Mouse (Mus musculus): Measurements from ENCODE around the gene Greb1. TPM values are rescaled to one million over a fixed set of nuclear protein-coding genes. Genes with fewer than 3 reads are reported as not detected.

The Greb1 gene
- polyA plus RNA-seq (2015; fragmentation: Nextera tagmentation; extraction: Ambion mirVana), result 3.8 and 4.3 TPM in 2 replicates

DNA sequence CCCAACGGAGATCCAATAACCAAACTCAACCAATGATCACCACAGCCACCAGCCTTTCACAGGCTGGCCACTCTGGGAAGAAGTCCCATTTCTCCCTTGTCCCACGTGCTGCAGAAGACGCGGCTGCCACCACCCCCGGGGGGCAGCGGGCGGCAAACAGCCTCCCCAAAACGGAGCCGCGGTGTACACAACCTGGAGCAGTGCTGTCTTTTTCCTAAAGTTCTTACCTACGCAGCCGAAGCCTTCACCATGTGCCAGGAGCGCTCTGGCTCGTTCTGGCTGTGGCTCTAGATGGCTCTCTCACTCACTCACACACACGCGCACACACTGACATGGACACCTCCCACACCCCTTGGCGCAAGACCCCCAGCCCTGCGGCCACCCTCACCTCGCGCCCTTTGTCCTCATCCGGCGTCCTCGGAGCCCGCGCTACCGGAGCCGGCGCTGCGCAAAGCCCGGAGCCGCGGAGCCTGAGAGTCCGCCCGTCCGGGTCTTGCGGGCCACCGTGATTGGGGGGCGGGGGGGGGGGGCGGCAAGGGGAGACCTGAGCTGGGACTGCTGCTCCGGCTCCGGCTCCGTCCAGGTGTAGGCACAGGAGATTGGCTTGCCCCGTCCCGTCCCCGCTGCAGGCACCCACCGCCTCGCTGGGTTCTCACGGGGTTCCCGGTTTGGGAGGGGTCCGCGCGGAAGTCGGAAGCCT, at the start of gene Greb1:
Gene Greb1 (minus strand): TSS at position 628 of the 700 bp plus-strand sequence.
- H3K27me3 ChIP-seq (ENCODE audit: control insufficient read depth, insufficient read depth, low read depth, low read length), result no peaks in the 10 kb centered on the region; the same call in 1 of the 2 replicates
- H3K9me3 ChIP-seq (ENCODE audit: control insufficient read depth, low read length), result no peaks in the 10 kb centered on the region
- peak within 1 kb of the TSS; percentile 53 for H3K4me3 ChIP-seq (ENCODE audit: low read length)
- peaks cover 8% of the 10 kb centered on the region for H3K4me1 ChIP-seq (replicated peaks; ENCODE audit: control insufficient read depth, insufficient read depth, low read length)
- under 1% methylated on average over 51 of the region's 53 CpGs for WGBS
- peak within 1 kb of the TSS; percentile 70 for H3K9ac ChIP-seq (ENCODE audit: low read length)
- no peak within 1 kb of the TSS for H3K27ac ChIP-seq (ENCODE audit: low read length)
- H3K36me3 ChIP-seq (ENCODE audit: control insufficient read depth, insufficient read depth, low read length), result no peaks in the 10 kb centered on the region
- H3K4me2 ChIP-seq (ENCODE audit: low read depth, low read length), result peak within 1 kb of the TSS; percentile 94
- peak; percentile 51 for ATAC-seq (ENCODE audit: low read depth)

- H3K27ac ChIP-seq (ENCODE audit: low read length), result no peak overlapping the region
- no peaks in the 10 kb centered on the region for H3K9me3 ChIP-seq (ENCODE audit: control insufficient read depth, low read length)
- no peak overlapping the region for H3K9ac ChIP-seq (ENCODE audit: low read length)
- WGBS, result 34% methylated on average over 2 of the region's 2 CpGs
- H3K4me3 ChIP-seq (ENCODE audit: low read length), result no peak overlapping the region
- H3K4me2 ChIP-seq (ENCODE audit: low read depth, low read length), result no peak overlapping the region
- ATAC-seq (ENCODE audit: low read depth), result no peak
- H3K36me3 ChIP-seq (ENCODE audit: control insufficient read depth, insufficient read depth, low read length), result no peaks in the 10 kb centered on the region
- no peaks in the 10 kb centered on the region for H3K27me3 ChIP-seq (ENCODE audit: control insufficient read depth, insufficient read depth, low read depth, low read length)
- H3K4me1 ChIP-seq (replicated peaks; ENCODE audit: control insufficient read depth, insufficient read depth, low read length), result peaks cover 17% of the 10 kb centered on the region
These were observed 49.1 kb upstream of the Greb1 start for GRCm38 (mm10) chr12:16849821-16850220.

DNA sequence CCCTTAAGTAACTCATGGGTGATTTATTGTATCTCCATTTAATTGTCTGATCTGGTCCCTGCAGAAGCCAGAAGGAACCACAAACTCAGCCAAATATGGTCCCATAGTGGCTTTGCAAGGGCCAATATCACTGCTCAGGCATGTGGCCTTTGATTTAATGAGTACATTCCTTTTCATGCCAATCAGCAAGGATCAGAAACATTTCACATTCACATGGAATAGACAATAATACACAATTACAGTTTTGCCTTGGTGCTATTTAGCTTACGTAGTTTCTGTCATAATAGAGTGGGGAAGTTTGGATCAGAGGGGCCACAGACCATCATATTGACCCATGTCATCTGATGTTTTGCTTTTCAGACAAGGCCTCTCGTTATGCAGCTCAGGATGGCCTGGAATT, 47.8 kb upstream of the Greb1 start:
- 72% methylated on average over 2 of the region's 2 CpGs for WGBS
- ATAC-seq (ENCODE audit: low read depth), result no peak
- no peak overlapping the region for H3K27ac ChIP-seq (ENCODE audit: low read length)

GRCm38 (mm10) chr12:16847204-16847792, 46.6 kb upstream of the Greb1 start:
- Histone ChIP-seq H3K9ac (ENCODE audit: low read length) (no peak overlapping the region), H3K27me3 (ENCODE audit: control insufficient read depth, insufficient read depth, low read depth, low read length) (no peaks in the 10 kb centered on the region), H3K36me3 (ENCODE audit: control insufficient read depth, insufficient read depth, low read length) (no peaks in the 10 kb centered on the region), H3K27ac (ENCODE audit: low read length) (no peak overlapping the region), H3K9me3 (ENCODE audit: control insufficient read depth, low read length) (no peaks in the 10 kb centered on the region), H3K4me1 (replicated peaks; ENCODE audit: control insufficient read depth, insufficient read depth, low read length) (peaks cover 14% of the 10 kb centered on the region), H3K4me3 (ENCODE audit: low read length) (no peak overlapping the region), H3K4me2 (ENCODE audit: low read depth, low read length) (no peak overlapping the region)
- ATAC-seq (ENCODE audit: low read depth), result peak; percentile 14; the same call in 1 of the 2 replicates
- 78% methylated on average over 4 of the region's 4 CpGs for WGBS

More for the DNA sequence above, 47.8 kb upstream of the Greb1 start:
- peaks cover 15% of the 10 kb centered on the region for H3K4me1 ChIP-seq (replicated peaks; ENCODE audit: control insufficient read depth, insufficient read depth, low read length)
- no peaks in the 10 kb centered on the region for H3K9me3 ChIP-seq (ENCODE audit: control insufficient read depth, low read length)
- H3K27me3 ChIP-seq (ENCODE audit: control insufficient read depth, insufficient read depth, low read depth, low read length), result no peaks in the 10 kb centered on the region
- H3K4me3 ChIP-seq (ENCODE audit: low read length), result no peak overlapping the region
- no peak overlapping the region for H3K9ac ChIP-seq (ENCODE audit: low read length)
- H3K4me2 ChIP-seq (ENCODE audit: low read depth, low read length), result no peak overlapping the region
- no peaks in the 10 kb centered on the region for H3K36me3 ChIP-seq (ENCODE audit: control insufficient read depth, insufficient read depth, low read length)

DNA sequence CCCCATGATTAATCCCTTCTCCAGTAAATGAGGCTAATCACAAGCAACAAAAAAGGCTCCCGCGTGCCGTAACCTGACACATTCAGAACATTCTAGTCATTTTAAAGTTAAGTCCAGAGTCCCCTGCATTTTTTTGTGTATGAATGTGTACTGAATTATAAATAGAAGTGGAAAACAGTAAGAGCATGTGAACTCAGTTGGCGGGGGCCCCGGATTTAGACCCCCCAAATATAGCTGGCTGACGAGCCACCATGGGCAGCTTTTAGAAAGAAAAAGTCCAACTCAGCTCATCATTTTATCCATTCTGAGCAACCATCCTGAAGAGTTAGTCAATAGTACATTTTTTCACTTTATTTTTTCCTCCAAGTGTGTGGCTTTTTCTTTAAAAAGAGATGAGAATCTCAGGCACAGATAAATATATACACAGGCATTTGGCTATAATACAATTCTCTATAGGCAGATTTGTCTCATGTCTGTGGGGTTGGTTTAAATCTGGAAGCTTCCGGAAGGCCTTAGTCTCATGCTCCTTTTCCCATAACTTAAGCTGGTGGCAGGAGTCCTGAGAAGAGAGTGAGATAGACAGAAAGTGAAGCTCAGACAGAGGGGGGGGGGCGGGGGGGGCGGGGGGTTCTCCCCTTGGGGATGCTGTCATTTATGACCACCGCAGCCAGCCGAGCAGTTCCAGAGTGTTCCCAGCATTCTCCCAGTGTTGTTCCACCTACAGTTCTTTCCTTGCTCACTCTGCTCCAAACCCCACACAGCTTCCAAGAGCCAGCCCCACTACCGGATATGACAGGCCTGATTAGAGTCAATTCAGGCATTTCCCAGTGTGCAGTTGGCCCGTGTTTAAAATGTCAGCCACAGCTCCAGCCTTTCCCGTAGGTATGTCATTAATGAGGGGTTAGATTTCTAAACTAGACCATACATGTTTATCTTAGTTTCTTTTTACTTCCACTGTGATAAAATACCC, 44.2 kb upstream of the Greb1 start:
- 46% methylated on average over 14 of the region's 14 CpGs for whole genome bisulfite sequencing
- Histone ChIP-seq H3K4me2 (ENCODE audit: low read depth, low read length) (no peak overlapping the region), H3K9me3 (ENCODE audit: control insufficient read depth, low read length) (no peaks in the 10 kb centered on the region), H3K27me3 (ENCODE audit: control insufficient read depth, insufficient read depth, low read depth, low read length) (no peaks in the 10 kb centered on the region), H3K4me3 (ENCODE audit: low read length) (no peak overlapping the region), H3K9ac (ENCODE audit: low read length) (no peak overlapping the region), H3K36me3 (ENCODE audit: control insufficient read depth, insufficient read depth, low read length) (no peaks in the 10 kb centered on the region), H3K4me1 (replicated peaks; ENCODE audit: control insufficient read depth, insufficient read depth, low read length) (peaks cover 10% of the 10 kb centered on the region), H3K27ac (ENCODE audit: low read length) (peak overlapping the region; percentile 68)
- peak; percentile 77 for ATAC-seq (ENCODE audit: low read depth)

- H3K9ac ChIP-seq (ENCODE audit: low read length), result no peak overlapping the region
- no peaks in the 10 kb centered on the region for H3K9me3 ChIP-seq (ENCODE audit: control insufficient read depth, low read length)
- WGBS, result 34% methylated on average over 8 of the region's 8 CpGs
- ATAC-seq (ENCODE audit: low read depth), result peak; percentile 15; the same call in 1 of the 2 replicates
- no peak overlapping the region for H3K4me2 ChIP-seq (ENCODE audit: low read depth, low read length)
- no peak overlapping the region for H3K27ac ChIP-seq (ENCODE audit: low read length)
- H3K27me3 ChIP-seq (ENCODE audit: control insufficient read depth, insufficient read depth, low read depth, low read length), result no peaks in the 10 kb centered on the region
- H3K4me3 ChIP-seq (ENCODE audit: low read length), result no peak overlapping the region
- no peaks in the 10 kb centered on the region for H3K36me3 ChIP-seq (ENCODE audit: control insufficient read depth, insufficient read depth, low read length)
- peaks cover 12% of the 10 kb centered on the region for H3K4me1 ChIP-seq (replicated peaks; ENCODE audit: control insufficient read depth, insufficient read depth, low read length)
These were observed 40.4 kb upstream of the Greb1 start for GRCm38 (mm10) chr12:16840842-16841782.

DNA sequence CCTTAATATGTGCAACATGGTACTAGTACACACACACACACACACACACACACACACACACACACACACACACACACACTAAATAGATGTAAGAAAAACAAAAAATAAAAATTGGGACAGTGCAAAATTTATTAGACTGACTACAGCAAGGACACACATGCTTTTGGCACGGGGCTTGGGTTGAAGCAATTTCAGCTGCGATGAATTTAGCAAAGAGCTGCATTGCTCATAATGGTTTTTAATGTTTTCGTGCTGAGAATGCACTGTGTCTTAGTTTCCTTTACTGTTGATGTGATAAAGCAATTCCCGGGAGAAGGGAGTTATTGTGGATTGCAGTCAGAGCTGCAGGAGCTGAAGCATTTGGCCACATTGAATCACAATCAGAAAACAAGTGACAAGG, 37.1 kb upstream of the Greb1 start:
- Histone ChIP-seq H3K27ac (ENCODE audit: low read length) (no peak overlapping the region), H3K9ac (ENCODE audit: low read length) (no peak overlapping the region), H3K9me3 (ENCODE audit: control insufficient read depth, low read length) (no peaks in the 10 kb centered on the region), H3K36me3 (ENCODE audit: control insufficient read depth, insufficient read depth, low read length) (no peaks in the 10 kb centered on the region), H3K27me3 (ENCODE audit: control insufficient read depth, insufficient read depth, low read depth, low read length) (no peaks in the 10 kb centered on the region), H3K4me1 (replicated peaks; ENCODE audit: control insufficient read depth, insufficient read depth, low read length) (0 out of 2 replicates have a peak, but pooled peaks cover 6% of the 10 kb centered on the region), H3K4me3 (ENCODE audit: low read length) (no peak overlapping the region), H3K4me2 (ENCODE audit: low read depth, low read length) (no peak overlapping the region)
- ATAC-seq (ENCODE audit: low read depth), result no peak
- 84% methylated on average over 4 of the region's 4 CpGs for whole genome bisulfite sequencing

DNA sequence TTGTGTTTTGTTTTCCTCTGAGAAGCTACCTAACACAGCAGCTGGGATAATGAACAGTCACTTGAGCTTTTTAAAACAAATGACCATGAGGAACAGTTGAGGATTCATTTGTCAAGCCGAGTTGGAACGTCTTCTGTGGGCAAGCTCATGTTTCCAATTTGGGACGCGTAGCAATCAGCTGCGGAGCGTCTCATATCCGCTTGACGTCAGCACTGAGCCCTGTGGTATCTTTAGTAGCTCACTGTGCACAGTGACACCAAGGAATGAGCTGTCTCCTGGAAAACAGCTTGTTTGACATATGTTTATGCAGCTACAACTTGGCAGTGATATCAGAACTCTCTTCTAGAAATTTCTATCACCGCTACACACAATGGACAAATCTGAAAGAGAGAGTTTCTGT, 35.5 kb upstream of the Greb1 start:
- 33% methylated on average over 9 of the region's 9 CpGs for WGBS
- Histone ChIP-seq H3K4me1 (replicated peaks; ENCODE audit: control insufficient read depth, insufficient read depth, low read length) (peaks cover 10% of the 10 kb centered on the region; the same call in 1 of the 2 replicates), H3K9me3 (ENCODE audit: control insufficient read depth, low read length) (no peaks in the 10 kb centered on the region), H3K4me2 (ENCODE audit: low read depth, low read length) (no peak overlapping the region), H3K36me3 (ENCODE audit: control insufficient read depth, insufficient read depth, low read length) (no peaks in the 10 kb centered on the region), H3K9ac (ENCODE audit: low read length) (no peak overlapping the region), H3K27ac (ENCODE audit: low read length) (no peak overlapping the region), H3K4me3 (ENCODE audit: low read length) (no peak overlapping the region), H3K27me3 (ENCODE audit: control insufficient read depth, insufficient read depth, low read depth, low read length) (no peaks in the 10 kb centered on the region)
- ATAC-seq (ENCODE audit: low read depth), result peak; percentile 85

Measured in lung, embryonic 16.5 days (tissue).